Mouse (Mus musculus): Measurements from ENCODE around the gene Dock7. TPM values are rescaled to one million over a fixed set of nuclear protein-coding genes. Genes with fewer than 3 reads are reported as not detected.

Gene Dock7
- polyA plus RNA-seq, 1 experiment from 2014 or later, result 49.0 TPM

- no peaks in the 10 kb centered on the region for H3K36me3 ChIP-seq (ENCODE audit: control insufficient read depth, insufficient read depth, low read length)
These were observed 17.9 kb downstream of the Dock7 start for GRCm38 (mm10) chr4:99102846-99103245.

GRCm38 (mm10) chr4:99100724-99101123 lies 20.0 kb downstream of the Dock7 start:
- Histone ChIP-seq H3K36me3 (ENCODE audit: control insufficient read depth, insufficient read depth, low read length) (no peaks in the 10 kb centered on the region), H3K4me3 (ENCODE audit: low read length) (no peak overlapping the region), H3K4me2 (ENCODE audit: low read depth, low read length) (no peak overlapping the region), H3K4me1 (replicated peaks; ENCODE audit: control insufficient read depth, insufficient read depth, low read length) (no peaks in the 10 kb centered on the region), H3K9me3 (ENCODE audit: control insufficient read depth, low read length) (no peaks in the 10 kb centered on the region), H3K9ac (ENCODE audit: low read length) (no peak overlapping the region), H3K27ac (ENCODE audit: low read length) (no peak overlapping the region), H3K27me3 (ENCODE audit: control insufficient read depth, insufficient read depth, low read depth, low read length) (no peaks in the 10 kb centered on the region)
- ATAC-seq (ENCODE audit: low read depth), result no peak
- WGBS, result 78% methylated on average over 7 of the region's 7 CpGs

More at GRCm38 (mm10) chr4:99102846-99103245, 17.9 kb downstream of the Dock7 start:
- no peaks in the 10 kb centered on the region for H3K27me3 ChIP-seq (ENCODE audit: control insufficient read depth, insufficient read depth, low read depth, low read length)
- 65% methylated on average over 3 of the region's 3 CpGs for WGBS
- no peak overlapping the region for H3K9ac ChIP-seq (ENCODE audit: low read length)
- peaks cover 1% of the 10 kb centered on the region; the same call in 1 of the 2 replicates for H3K4me1 ChIP-seq (replicated peaks; ENCODE audit: control insufficient read depth, insufficient read depth, low read length)
- H3K4me2 ChIP-seq (ENCODE audit: low read depth, low read length), result no peak overlapping the region
- H3K9me3 ChIP-seq (ENCODE audit: control insufficient read depth, low read length), result no peaks in the 10 kb centered on the region
- H3K27ac ChIP-seq (ENCODE audit: low read length), result no peak overlapping the region
- ATAC-seq (ENCODE audit: low read depth), result no peak
- no peak overlapping the region for H3K4me3 ChIP-seq (ENCODE audit: low read length)

GRCm38 (mm10) chr4:99091777-99092176 lies 28.9 kb downstream of the Dock7 start:
- ATAC-seq (ENCODE audit: low read depth), result no peak
- H3K4me1 ChIP-seq (replicated peaks; ENCODE audit: control insufficient read depth, insufficient read depth, low read length), result peaks cover 13% of the 10 kb centered on the region
- peak overlapping the region; percentile 51 for H3K27ac ChIP-seq (ENCODE audit: low read length)
- H3K27me3 ChIP-seq (ENCODE audit: control insufficient read depth, insufficient read depth, low read depth, low read length), result no peaks in the 10 kb centered on the region
- no peak overlapping the region for H3K4me3 ChIP-seq (ENCODE audit: low read length)
- peaks cover 7% of the 10 kb centered on the region; the same call in 1 of the 2 replicates for H3K36me3 ChIP-seq (ENCODE audit: control insufficient read depth, insufficient read depth, low read length)
- no peaks in the 10 kb centered on the region for H3K9me3 ChIP-seq (ENCODE audit: control insufficient read depth, low read length)
- H3K9ac ChIP-seq (ENCODE audit: low read length), result no peak overlapping the region
- no peak overlapping the region for H3K4me2 ChIP-seq (ENCODE audit: low read depth, low read length)
- 77% methylated on average over 3 of the region's 3 CpGs for WGBS

- 24% methylated on average over 3 of the region's 3 CpGs for WGBS
- ATAC-seq (ENCODE audit: low read depth), result no peak
- Histone ChIP-seq H3K9me3 (ENCODE audit: control insufficient read depth, low read length) (no peaks in the 10 kb centered on the region), H3K36me3 (ENCODE audit: control insufficient read depth, insufficient read depth, low read length) (peaks cover 7% of the 10 kb centered on the region; the same call in 1 of the 2 replicates), H3K4me3 (ENCODE audit: low read length) (no peak overlapping the region), H3K27ac (ENCODE audit: low read length) (peak overlapping the region; percentile 51), H3K4me1 (replicated peaks; ENCODE audit: control insufficient read depth, insufficient read depth, low read length) (peaks cover 13% of the 10 kb centered on the region), H3K27me3 (ENCODE audit: control insufficient read depth, insufficient read depth, low read depth, low read length) (no peaks in the 10 kb centered on the region), H3K4me2 (ENCODE audit: low read depth, low read length) (no peak overlapping the region), H3K9ac (ENCODE audit: low read length) (no peak overlapping the region)
These were observed 29.5 kb downstream of the Dock7 start for GRCm38 (mm10) chr4:99091151-99091701.

- no peak overlapping the region for H3K4me3 ChIP-seq (ENCODE audit: low read length)
- no peak overlapping the region for H3K4me2 ChIP-seq (ENCODE audit: low read depth, low read length)
- peaks cover 13% of the 10 kb centered on the region; the same call in 1 of the 2 replicates for H3K36me3 ChIP-seq (ENCODE audit: control insufficient read depth, insufficient read depth, low read length)
- WGBS, result 93% methylated on average over 17 of the region's 17 CpGs
- ATAC-seq (ENCODE audit: low read depth), result no peak
- peaks cover 13% of the 10 kb centered on the region for H3K4me1 ChIP-seq (replicated peaks; ENCODE audit: control insufficient read depth, insufficient read depth, low read length)
- no peaks in the 10 kb centered on the region for H3K27me3 ChIP-seq (ENCODE audit: control insufficient read depth, insufficient read depth, low read depth, low read length)
- no peaks in the 10 kb centered on the region for H3K9me3 ChIP-seq (ENCODE audit: control insufficient read depth, low read length)
- no peak overlapping the region for H3K27ac ChIP-seq (ENCODE audit: low read length)
- no peak overlapping the region for H3K9ac ChIP-seq (ENCODE audit: low read length)
These were observed 32.8 kb downstream of the Dock7 start for GRCm38 (mm10) chr4:99087760-99088485.

- Histone ChIP-seq H3K27me3 (ENCODE audit: control insufficient read depth, insufficient read depth, low read depth, low read length) (no peaks in the 10 kb centered on the region), H3K27ac (ENCODE audit: low read length) (no peak overlapping the region), H3K9ac (ENCODE audit: low read length) (no peak overlapping the region), H3K36me3 (ENCODE audit: control insufficient read depth, insufficient read depth, low read length) (peaks cover 19% of the 10 kb centered on the region), H3K4me1 (replicated peaks; ENCODE audit: control insufficient read depth, insufficient read depth, low read length) (no peaks in the 10 kb centered on the region), H3K4me3 (ENCODE audit: low read length) (no peak overlapping the region), H3K9me3 (ENCODE audit: control insufficient read depth, low read length) (no peaks in the 10 kb centered on the region), H3K4me2 (ENCODE audit: low read depth, low read length) (no peak overlapping the region)
- WGBS, result 84% methylated on average over 3 of the region's 3 CpGs
- ATAC-seq (ENCODE audit: low read depth), result no peak
These were observed 36.9 kb downstream of the Dock7 start for GRCm38 (mm10) chr4:99083862-99084261.

GRCm38 (mm10) chr4:99081169-99081568 lies 39.5 kb downstream of the Dock7 start:
- Histone ChIP-seq H3K4me3 (ENCODE audit: low read length) (no peak overlapping the region), H3K27me3 (ENCODE audit: control insufficient read depth, insufficient read depth, low read depth, low read length) (no peaks in the 10 kb centered on the region), H3K4me1 (replicated peaks; ENCODE audit: control insufficient read depth, insufficient read depth, low read length) (no peaks in the 10 kb centered on the region), H3K36me3 (ENCODE audit: control insufficient read depth, insufficient read depth, low read length) (peaks cover 17% of the 10 kb centered on the region), H3K27ac (ENCODE audit: low read length) (no peak overlapping the region), H3K4me2 (ENCODE audit: low read depth, low read length) (no peak overlapping the region), H3K9ac (ENCODE audit: low read length) (no peak overlapping the region), H3K9me3 (ENCODE audit: control insufficient read depth, low read length) (no peaks in the 10 kb centered on the region)
- ATAC-seq (ENCODE audit: low read depth), result no peak
- 83% methylated on average over 1 of the region's 1 CpGs for WGBS

GRCm38 (mm10) chr4:99078005-99078404 lies 42.7 kb downstream of the Dock7 start:
- Histone ChIP-seq H3K9me3 (ENCODE audit: control insufficient read depth, low read length) (no peaks in the 10 kb centered on the region), H3K4me3 (ENCODE audit: low read length) (no peak overlapping the region), H3K27me3 (ENCODE audit: control insufficient read depth, insufficient read depth, low read depth, low read length) (no peaks in the 10 kb centered on the region), H3K9ac (ENCODE audit: low read length) (no peak overlapping the region), H3K4me1 (replicated peaks; ENCODE audit: control insufficient read depth, insufficient read depth, low read length) (no peaks in the 10 kb centered on the region), H3K4me2 (ENCODE audit: low read depth, low read length) (no peak overlapping the region), H3K27ac (ENCODE audit: low read length) (no peak overlapping the region), H3K36me3 (ENCODE audit: control insufficient read depth, insufficient read depth, low read length) (peaks cover 15% of the 10 kb centered on the region)
- no peak for ATAC-seq (ENCODE audit: low read depth)
- 77% methylated on average over 3 of the region's 3 CpGs for whole genome bisulfite sequencing

GRCm38 (mm10) chr4:99068806-99069205 lies 51.9 kb downstream of the Dock7 start:
- no peak overlapping the region for H3K4me2 ChIP-seq (ENCODE audit: low read depth, low read length)
- no peak for ATAC-seq (ENCODE audit: low read depth)
- no peaks in the 10 kb centered on the region for H3K4me1 ChIP-seq (replicated peaks; ENCODE audit: control insufficient read depth, insufficient read depth, low read length)
- 82% methylated on average over 6 of the region's 6 CpGs for WGBS
- no peaks in the 10 kb centered on the region for H3K9me3 ChIP-seq (ENCODE audit: control insufficient read depth, low read length)
- no peak overlapping the region for H3K9ac ChIP-seq (ENCODE audit: low read length)
- no peak overlapping the region for H3K27ac ChIP-seq (ENCODE audit: low read length)
- H3K27me3 ChIP-seq (ENCODE audit: control insufficient read depth, insufficient read depth, low read depth, low read length), result no peaks in the 10 kb centered on the region
- H3K36me3 ChIP-seq (ENCODE audit: control insufficient read depth, insufficient read depth, low read length), result peaks cover 19% of the 10 kb centered on the region
- H3K4me3 ChIP-seq (ENCODE audit: low read length), result no peak overlapping the region

Data from lung, embryonic 16.5 days (tissue).